Comparison of ENCODE assay signal across 23 mouse cellular contexts in the genomic region with DNA sequence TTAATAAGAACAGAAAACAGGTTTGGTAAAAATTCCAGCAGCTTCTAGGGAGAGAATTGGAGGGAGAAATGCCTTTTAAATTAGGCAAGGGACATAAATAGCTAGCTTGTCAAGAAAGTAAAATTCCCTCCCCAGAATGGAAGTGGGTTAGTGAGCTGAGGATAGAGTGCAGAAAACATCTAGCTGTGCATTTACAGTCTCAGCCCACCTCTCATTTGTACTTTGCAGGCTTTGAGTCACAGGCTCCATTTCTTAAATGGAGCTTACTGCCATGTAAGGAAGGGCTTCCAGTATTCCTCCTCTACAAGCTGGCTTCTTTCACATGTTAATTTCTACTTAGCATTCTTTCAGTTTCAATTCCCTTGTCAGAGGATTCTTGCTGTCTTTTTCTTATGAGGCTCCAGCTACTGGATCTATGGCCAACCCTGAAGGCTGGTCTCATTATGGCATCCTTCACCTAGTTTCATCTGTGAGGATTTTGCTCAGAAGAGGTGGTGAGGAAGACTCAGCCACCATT.
DNase-seq lines count a peak whose midpoint lies in the region; TF ChIP-seq lines count a peak whose summit lies in the region.
"Had no signal": no experiment of that assay in that cellular context is flagged by ENCODE, and none has a peak within 500 bp of the region (broad histone marks: within the 10 kb centered on the region; RNA-seq: fewer than 3 reads in every experiment).

No protein-coding gene starts in this region.

- intact Hi-C loops in left cerebral cortex, postnatal 14 days (cut with DNase I): no loop called here

- H3K4me3 ChIP-seq in cortical plate, adult 2 months (ENCODE audit: insufficient read depth, low read length): no peak overlapping the region
- H3K4me3 ChIP-seq: embryonic facial prominence, embryonic 15.5 days; erythroblast, embryonic 14.5 days; forebrain, embryonic 15.5 days; heart, embryonic 15.5 days; hindbrain, embryonic 10.5 days; intestine, embryonic 15.5 days had no signal

- no peaks in the 10 kb centered on the region for H3K4me1 ChIP-seq in cortical plate, adult 2 months (ENCODE audit: control insufficient read depth, insufficient read depth, low read length)
- H3K4me1 ChIP-seq: embryonic facial prominence, embryonic 15.5 days; forebrain, embryonic 15.5 days; heart, embryonic 15.5 days; hindbrain, embryonic 10.5 days; intestine, embryonic 15.5 days had no signal

- TF ChIP-seq CTCF in cortical plate, adult 2 months (IDR thresholded peaks at IDR 0.05; ENCODE audit: extremely low read depth, insufficient read depth, low read length): no peak

- DNase-seq in left cerebral cortex, postnatal 14 days (ENCODE audit: low spot score in 2 of 2): peak; percentile 11 to 26
- DNase-seq in left cerebral cortex, adult 8-10 months (ENCODE audit: low spot score in 2 of 2): no peak
- peak; percentile 62 for DNase-seq in ES-CJ7 (ENCODE audit: low read depth, low spot score)
- peak; percentile 82 for DNase-seq in R1 (ENCODE audit: low read depth, low spot score)
- no peak for DNase-seq in thymus, adult 18-20 months
- DNase-seq in heart, adult 18-20 months: no peak
- DNase-seq: adrenal gland, adult 8-10 months; adrenal gland, postnatal 36 days; cerebellum, adult 11-12 months; cerebellum, adult 9-10 months; cerebellum, postnatal 25 days; gastrocnemius, postnatal 36 days; heart, adult 11 months; heart, postnatal 14 days; kidney, adult 18-20 months had no signal

- TF ChIP-seq POLR2A in cortical plate, adult 2 months (IDR thresholded peaks at IDR 0.05; ENCODE audit: extremely low read depth, insufficient read depth, low read length): no peak

- H3K27ac ChIP-seq in cortical plate, adult 2 months (ENCODE audit: insufficient read depth, low read length): peak overlapping the region; percentile 56; the same call in 1 of the 2 replicates
- H3K27ac ChIP-seq: embryonic facial prominence, embryonic 15.5 days; forebrain, embryonic 15.5 days; heart, embryonic 15.5 days; hindbrain, embryonic 10.5 days; hindbrain, embryonic 14.5 days; intestine, embryonic 15.5 days had no signal

Comparison
In these comparisons a context has a peak if more than half of its experiments do, and no peak if none do; other contexts are left out.
1. DNase-seq: peak in left cerebral cortex, postnatal 14 days (2 of 2), ES-CJ7 (single experiment) and R1 (single experiment); none in left cerebral cortex, adult 8-10 months (0 of 2), thymus, adult 18-20 months (0 of 2) and heart, adult 18-20 months (0 of 2).